Mouse (Mus musculus) hindbrain, embryonic 12.5 days (tissue): Measurements from ENCODE around the gene G430095P16Rik. TPM values are rescaled to one million over a fixed set of nuclear protein-coding genes. Genes with fewer than 3 reads are reported as not detected.

Experiments
- ATAC-seq: fragments of 200-750 bp; cut with Nextera tagmentation; 2 replicates; pipeline ENCODE4 v1.8.0; 2017; ENCODE audit warnings: moderate TSS enrichment; ENCODE audit not compliant: low FRiP score
- H3K27ac ChIP-seq: fragments of 300-500 bp; sonication (generic); 2 replicates; pipeline ENCODE4 v1.5.1; 2016; ENCODE audit warnings: mild to moderate bottlenecking
- H3K27me3 ChIP-seq: fragments of 300-500 bp; sonication (generic); 2 replicates; pipeline ENCODE4 v1.6.1; 2016; ENCODE audit warnings: mild to moderate bottlenecking
- H3K36me3 ChIP-seq: fragments of 300-500 bp; sonication (generic); 2 replicates; pipeline ENCODE4 v1.6.1; 2016; ENCODE audit warnings: mild to moderate bottlenecking
- H3K4me1 ChIP-seq: fragments of 300-500 bp; sonication (generic); 2 replicates; pipeline ENCODE4 v1.6.1; 2016
- H3K4me2 ChIP-seq: fragments of 300-500 bp; sonication (generic); replicated peaks from 2 replicates; pipeline ENCODE4 v1.6.1; 2016; ENCODE audit warnings: mild to moderate bottlenecking
- H3K4me3 ChIP-seq: fragments of 300-500 bp; sonication (generic); 2 replicates; pipeline ENCODE4 v1.5.1; 2016; ENCODE audit warnings: mild to moderate bottlenecking
- H3K9ac ChIP-seq: fragments of 300-500 bp; sonication (generic); 2 replicates; pipeline ENCODE4 v1.6.1; 2016; ENCODE audit warnings: mild to moderate bottlenecking, moderate library complexity
- H3K9me3 ChIP-seq: fragments of 300-500 bp; sonication (generic); replicated peaks from 2 replicates; pipeline ENCODE4 v1.6.1; 2016; ENCODE audit warnings: mild to moderate bottlenecking
- WGBS: fragments of 180-500 bp; shearing (Covaris S2); methylation state at CpG from one replicate; pipeline ENCODE4 v1.1.7; 2016; 5-methylcytosine and 5-hydroxymethylcytosine counted together
- polyA plus RNA-seq: library from polyadenylated mRNA; unstranded; fragments of >200 nt; fragmentation: Nextera tagmentation; extraction: Ambion mirVana; gene quantifications from 2 replicates; pipeline ENCODE4 v1.2.1, GENCODE M21; 2016

G430095P16Rik gene
- polyA plus RNA-seq, 1 experiment from 2014 or later: 3.6 TPM

DNA sequence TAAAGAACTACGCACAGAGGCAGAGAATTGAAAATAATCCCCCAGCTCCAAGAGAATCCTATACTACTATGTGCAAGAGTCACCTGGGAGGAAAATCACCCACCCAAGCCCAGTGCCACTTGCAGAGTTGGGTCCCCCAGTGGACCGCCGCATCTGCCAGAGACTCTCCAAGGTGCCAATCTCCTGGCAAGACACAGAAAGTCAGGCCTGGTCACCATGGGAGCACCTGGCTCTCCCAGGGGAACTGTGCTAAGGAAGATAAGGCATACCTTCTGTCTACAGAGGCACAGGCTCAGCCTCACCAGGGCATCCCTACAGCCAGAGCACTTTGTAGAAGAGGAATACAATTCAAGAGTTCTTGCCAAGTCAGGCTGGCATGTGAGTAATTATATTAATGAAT, 35.5 kb downstream of the G430095P16Rik start:
- 90% methylated on average over 3 of the region's 3 CpGs for WGBS
- Histone ChIP-seq H3K4me3 (no peak overlapping the region), H3K27ac (no peak overlapping the region), H3K4me2 (no peak overlapping the region), H3K9me3 (no peaks in the 10 kb centered on the region), H3K27me3 (peaks cover 96% of the 10 kb centered on the region), H3K4me1 (peaks cover 10% of the 10 kb centered on the region), H3K36me3 (no peaks in the 10 kb centered on the region), H3K9ac (no peak overlapping the region)
- ATAC-seq: no peak

DNA sequence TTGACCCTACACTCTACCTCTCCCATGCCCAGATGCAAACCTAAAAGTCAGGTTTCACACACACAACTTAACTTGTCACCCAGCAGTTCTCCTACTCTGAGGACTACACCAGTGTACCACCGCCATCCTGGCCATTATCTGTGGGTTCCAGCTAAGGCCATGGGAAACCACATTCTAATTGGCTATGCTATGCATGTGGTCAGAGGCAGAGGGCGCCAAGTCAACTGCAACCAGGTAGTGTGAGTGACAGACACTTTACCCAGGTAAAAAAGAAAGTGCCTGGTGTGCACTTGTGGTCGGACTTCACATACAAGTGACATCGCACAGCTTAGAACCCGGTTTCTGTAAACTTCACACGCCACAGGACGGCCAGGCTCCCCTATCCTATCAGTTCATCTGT, 36.3 kb downstream of the G430095P16Rik start:
- 63% methylated on average over 7 of the region's 7 CpGs for WGBS
- H3K27me3 ChIP-seq: peaks cover 96% of the 10 kb centered on the region
- H3K4me1 ChIP-seq: peaks cover 10% of the 10 kb centered on the region

DNA sequence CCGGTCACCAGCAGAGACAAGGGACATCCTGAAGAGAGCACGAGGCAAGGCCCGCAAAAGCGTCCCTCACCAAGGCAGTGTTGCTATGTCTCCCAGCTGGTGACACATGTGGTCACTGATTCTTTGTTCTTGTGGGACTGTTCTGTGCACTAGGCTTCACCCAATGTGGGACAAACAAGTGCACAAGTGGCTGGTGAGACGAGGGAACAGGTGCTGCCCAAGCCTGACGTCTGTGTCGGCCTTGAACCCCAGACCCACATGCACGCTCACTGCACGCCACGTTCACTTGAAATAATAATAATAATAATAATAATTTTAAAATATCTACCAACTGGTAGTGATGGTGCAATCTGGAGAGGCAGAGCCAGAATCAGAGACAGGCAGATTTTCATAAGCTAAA, 36.9 kb downstream of the G430095P16Rik start:
- H3K27ac ChIP-seq: no peak overlapping the region
- no peak overlapping the region for H3K9ac ChIP-seq
- no peaks in the 10 kb centered on the region for H3K36me3 ChIP-seq
- ATAC-seq: no peak
- 89% methylated on average over 10 of the region's 10 CpGs for WGBS
- H3K4me3 ChIP-seq: no peak overlapping the region
- H3K4me2 ChIP-seq: no peak overlapping the region
- peaks cover 12% of the 10 kb centered on the region for H3K4me1 ChIP-seq
- H3K27me3 ChIP-seq: peaks cover 96% of the 10 kb centered on the region
- H3K9me3 ChIP-seq: no peaks in the 10 kb centered on the region

More for the DNA sequence above, 36.3 kb downstream of the G430095P16Rik start:
- no peak for ATAC-seq
- Histone ChIP-seq H3K4me3 (no peak overlapping the region), H3K4me2 (no peak overlapping the region), H3K36me3 (no peaks in the 10 kb centered on the region), H3K27ac (no peak overlapping the region), H3K9ac (no peak overlapping the region), H3K9me3 (no peaks in the 10 kb centered on the region)

DNA sequence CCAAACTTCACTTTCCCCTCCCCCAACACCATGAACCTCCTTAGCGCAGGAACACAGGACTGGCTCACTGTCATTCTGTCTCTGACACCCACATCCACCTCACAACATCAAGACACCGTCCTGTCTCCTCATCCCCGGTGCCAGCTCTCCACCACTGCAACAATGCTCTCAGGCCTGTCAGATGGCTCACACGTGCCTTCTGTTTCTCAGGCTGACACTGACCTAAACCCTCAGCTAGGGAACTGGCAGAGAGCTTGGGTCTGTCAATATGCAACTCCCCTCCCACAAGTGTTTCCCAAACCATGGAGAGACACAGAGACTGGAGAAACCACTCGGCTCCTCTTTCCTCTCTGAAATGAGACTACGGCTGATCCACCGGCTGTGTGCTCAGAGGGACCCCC, 37.6 kb downstream of the G430095P16Rik start:
- H3K9ac ChIP-seq: no peak overlapping the region
- H3K27ac ChIP-seq: no peak overlapping the region
- H3K36me3 ChIP-seq: no peaks in the 10 kb centered on the region
- 45% methylated on average over 7 of the region's 7 CpGs for WGBS
- no peak overlapping the region for H3K4me2 ChIP-seq
- peaks cover 19% of the 10 kb centered on the region for H3K4me1 ChIP-seq
- H3K27me3 ChIP-seq: peaks cover 97% of the 10 kb centered on the region
- ATAC-seq: no peak
- no peak overlapping the region for H3K4me3 ChIP-seq
- H3K9me3 ChIP-seq: no peaks in the 10 kb centered on the region

DNA sequence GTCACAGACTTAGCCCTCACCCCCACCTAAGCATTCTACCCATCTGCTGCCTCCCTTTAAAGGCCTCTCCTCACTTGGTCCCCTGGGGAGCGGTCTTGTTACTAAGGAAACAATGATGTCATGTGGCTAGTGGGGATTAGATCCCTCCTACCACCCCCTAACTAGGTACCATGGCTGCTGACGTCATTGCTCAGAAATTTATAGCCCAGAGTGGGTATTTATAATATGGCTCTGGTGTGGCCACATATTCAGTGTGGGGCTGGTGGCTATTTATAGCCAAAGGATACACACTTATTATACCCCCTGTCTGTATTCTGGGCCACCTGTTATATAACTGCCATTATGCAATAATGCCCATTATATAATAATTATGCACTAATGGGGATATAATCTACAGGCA, 38.1 kb downstream of the G430095P16Rik start:
- Histone ChIP-seq H3K9me3 (no peaks in the 10 kb centered on the region), H3K36me3 (no peaks in the 10 kb centered on the region), H3K27me3 (peaks cover 96% of the 10 kb centered on the region), H3K4me3 (no peak overlapping the region), H3K9ac (no peak overlapping the region), H3K27ac (no peak overlapping the region), H3K4me1 (peaks cover 24% of the 10 kb centered on the region), H3K4me2 (no peak overlapping the region)
- WGBS: 32% methylated on average over 2 of the region's 2 CpGs
- ATAC-seq: no peak

DNA sequence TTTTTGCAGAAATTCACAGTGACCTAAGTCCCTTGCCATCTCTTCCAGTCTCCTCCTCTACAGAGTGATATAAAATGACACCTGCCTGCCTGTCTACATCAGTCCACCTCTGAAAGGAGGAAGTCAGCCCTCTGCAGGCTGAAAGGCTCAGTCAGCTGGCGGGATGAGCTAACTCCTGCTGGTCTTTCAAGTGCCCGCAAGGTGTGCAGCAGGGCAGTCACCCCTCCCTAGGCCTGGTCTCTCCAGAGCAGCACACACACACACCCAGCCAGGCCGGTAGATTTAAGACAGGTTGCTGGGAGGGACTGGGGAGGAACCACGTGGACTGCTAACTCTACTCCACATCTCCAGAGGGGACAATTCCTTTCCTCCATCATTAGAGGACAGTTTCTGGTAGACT, 41.3 kb downstream of the G430095P16Rik start:
- Histone ChIP-seq H3K9me3 (no peaks in the 10 kb centered on the region), H3K9ac (no peak overlapping the region), H3K4me3 (no peak overlapping the region), H3K27ac (no peak overlapping the region), H3K4me1 (peaks cover 34% of the 10 kb centered on the region), H3K4me2 (no peak overlapping the region), H3K27me3 (peaks cover 98% of the 10 kb centered on the region), H3K36me3 (peaks cover 9% of the 10 kb centered on the region; the same call in 1 of the 2 replicates)
- WGBS: 71% methylated on average over 4 of the region's 4 CpGs
- ATAC-seq: no peak

DNA sequence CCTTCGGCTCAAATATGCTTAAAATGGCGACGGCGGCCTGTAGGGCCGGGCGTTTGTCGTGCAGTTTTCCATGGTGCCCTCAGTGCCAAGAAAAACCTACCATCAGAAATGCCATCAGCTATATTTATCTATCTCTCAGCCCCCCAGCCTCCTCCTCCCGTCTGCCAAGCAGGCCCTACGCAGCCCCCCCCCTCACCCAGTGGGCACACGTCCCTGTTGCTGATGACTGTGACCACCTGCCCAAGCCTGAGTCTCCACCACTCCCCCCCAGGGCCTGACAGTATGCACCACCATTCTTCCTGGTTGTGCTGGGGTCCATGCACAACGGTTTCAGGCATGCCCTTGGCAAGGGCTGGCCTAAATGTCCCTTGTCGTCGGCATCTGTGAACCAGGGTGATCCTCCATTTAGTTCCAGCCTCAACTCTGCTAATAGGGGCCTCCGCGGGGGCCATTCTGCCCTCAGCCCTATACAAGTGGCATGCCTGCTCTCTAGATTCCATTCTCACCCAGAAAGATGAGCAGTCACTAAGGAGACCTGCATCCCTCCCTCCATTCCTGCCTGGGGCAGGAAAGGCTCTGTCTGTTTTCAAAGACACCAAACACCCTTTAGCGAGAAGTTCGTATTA, 42.2 kb downstream of the G430095P16Rik start:
- H3K4me1 ChIP-seq: peaks cover 34% of the 10 kb centered on the region

DNA sequence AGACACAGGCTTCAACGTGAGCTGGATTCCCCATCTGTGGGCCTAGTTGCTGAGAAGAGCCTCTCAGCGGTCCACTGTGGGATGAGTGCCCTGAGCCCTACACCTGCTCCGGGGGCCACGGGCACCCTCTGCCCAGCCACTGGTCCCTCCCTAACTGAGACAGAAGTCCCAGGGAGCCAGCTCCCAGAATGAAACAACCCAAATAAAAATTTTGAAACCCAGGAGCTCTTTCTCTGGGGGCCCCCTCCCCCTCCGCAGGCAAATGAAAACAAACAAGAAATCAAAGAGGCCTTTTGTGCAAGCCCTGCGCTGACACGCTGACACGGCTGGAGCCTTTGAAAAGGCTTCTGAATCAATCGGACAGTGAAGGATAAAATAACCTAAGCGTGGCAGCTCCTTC, 42.8 kb downstream of the G430095P16Rik start:
- H3K4me2 ChIP-seq: no peak overlapping the region
- no peak overlapping the region for H3K9ac ChIP-seq
- H3K36me3 ChIP-seq: peaks cover 9% of the 10 kb centered on the region; the same call in 1 of the 2 replicates
- H3K4me1 ChIP-seq: peaks cover 32% of the 10 kb centered on the region
- peaks cover 99% of the 10 kb centered on the region for H3K27me3 ChIP-seq
- no peak overlapping the region for H3K4me3 ChIP-seq
- no peak for ATAC-seq
- 7% methylated on average over 10 of the region's 10 CpGs for WGBS
- H3K27ac ChIP-seq: no peak overlapping the region
- H3K9me3 ChIP-seq: no peaks in the 10 kb centered on the region

More for the DNA sequence above, 42.2 kb downstream of the G430095P16Rik start:
- no peak overlapping the region for H3K9ac ChIP-seq
- no peak for ATAC-seq
- no peak overlapping the region for H3K4me3 ChIP-seq
- H3K27ac ChIP-seq: no peak overlapping the region
- no peaks in the 10 kb centered on the region for H3K9me3 ChIP-seq
- peaks cover 99% of the 10 kb centered on the region for H3K27me3 ChIP-seq
- WGBS: 67% methylated on average over 17 of the region's 17 CpGs
- H3K36me3 ChIP-seq: peaks cover 9% of the 10 kb centered on the region; the same call in 1 of the 2 replicates
- no peak overlapping the region for H3K4me2 ChIP-seq

DNA sequence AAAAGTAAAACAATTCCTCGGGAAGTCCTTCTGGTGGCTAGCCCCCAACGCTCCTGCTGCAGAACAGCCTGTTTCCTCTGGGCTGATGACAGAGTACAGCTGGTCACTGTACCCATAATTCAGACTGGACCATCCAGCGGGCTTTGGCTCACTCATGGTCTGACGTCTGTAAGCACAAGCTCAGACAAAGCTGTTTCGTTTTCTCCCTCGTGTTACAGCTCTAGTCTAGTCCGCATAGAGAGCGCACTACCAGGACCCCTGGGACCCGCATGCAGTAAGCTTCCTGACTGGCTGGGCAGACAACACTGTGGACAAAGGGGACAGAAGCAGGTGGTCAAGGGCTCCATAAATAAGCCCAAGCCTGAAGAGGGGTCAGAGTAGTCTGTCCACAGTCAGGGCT, 43.6 kb downstream of the G430095P16Rik start:
- H3K27me3 ChIP-seq: peaks cover 99% of the 10 kb centered on the region
- ATAC-seq: no peak

DNA sequence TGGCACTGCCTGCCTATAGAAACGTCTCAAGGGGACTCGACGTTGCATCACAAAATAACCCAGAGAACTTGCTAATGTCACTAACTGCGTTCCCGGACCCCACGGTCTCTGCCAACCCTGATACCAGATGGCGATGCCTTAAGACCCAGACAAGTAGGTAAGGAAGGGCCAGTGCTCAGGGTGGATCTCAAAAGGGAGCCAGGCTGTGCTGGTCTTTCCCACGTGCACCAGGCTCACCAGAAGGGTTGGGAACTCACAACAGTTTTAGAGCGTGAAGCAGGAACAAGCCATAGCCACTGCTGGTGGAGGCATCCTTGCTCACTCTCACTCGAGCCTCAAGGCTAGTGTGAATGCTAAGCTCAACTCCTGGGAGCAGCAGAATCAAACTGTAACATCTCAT, 44.4 kb downstream of the G430095P16Rik start:
- ATAC-seq: no peak
- Histone ChIP-seq H3K27me3 (peaks cover 99% of the 10 kb centered on the region), H3K9me3 (no peaks in the 10 kb centered on the region), H3K27ac (no peak overlapping the region), H3K4me3 (no peak overlapping the region), H3K36me3 (peaks cover 9% of the 10 kb centered on the region; the same call in 1 of the 2 replicates), H3K9ac (no peak overlapping the region), H3K4me1 (peaks cover 38% of the 10 kb centered on the region), H3K4me2 (no peak overlapping the region)
- WGBS: 81% methylated on average over 10 of the region's 10 CpGs

More for the DNA sequence above, 43.6 kb downstream of the G430095P16Rik start:
- Histone ChIP-seq H3K4me3 (no peak overlapping the region), H3K9me3 (no peaks in the 10 kb centered on the region), H3K4me2 (no peak overlapping the region), H3K27ac (no peak overlapping the region), H3K9ac (no peak overlapping the region), H3K4me1 (peaks cover 32% of the 10 kb centered on the region), H3K36me3 (peaks cover 9% of the 10 kb centered on the region; the same call in 1 of the 2 replicates)
- 51% methylated on average over 9 of the region's 9 CpGs for WGBS

DNA sequence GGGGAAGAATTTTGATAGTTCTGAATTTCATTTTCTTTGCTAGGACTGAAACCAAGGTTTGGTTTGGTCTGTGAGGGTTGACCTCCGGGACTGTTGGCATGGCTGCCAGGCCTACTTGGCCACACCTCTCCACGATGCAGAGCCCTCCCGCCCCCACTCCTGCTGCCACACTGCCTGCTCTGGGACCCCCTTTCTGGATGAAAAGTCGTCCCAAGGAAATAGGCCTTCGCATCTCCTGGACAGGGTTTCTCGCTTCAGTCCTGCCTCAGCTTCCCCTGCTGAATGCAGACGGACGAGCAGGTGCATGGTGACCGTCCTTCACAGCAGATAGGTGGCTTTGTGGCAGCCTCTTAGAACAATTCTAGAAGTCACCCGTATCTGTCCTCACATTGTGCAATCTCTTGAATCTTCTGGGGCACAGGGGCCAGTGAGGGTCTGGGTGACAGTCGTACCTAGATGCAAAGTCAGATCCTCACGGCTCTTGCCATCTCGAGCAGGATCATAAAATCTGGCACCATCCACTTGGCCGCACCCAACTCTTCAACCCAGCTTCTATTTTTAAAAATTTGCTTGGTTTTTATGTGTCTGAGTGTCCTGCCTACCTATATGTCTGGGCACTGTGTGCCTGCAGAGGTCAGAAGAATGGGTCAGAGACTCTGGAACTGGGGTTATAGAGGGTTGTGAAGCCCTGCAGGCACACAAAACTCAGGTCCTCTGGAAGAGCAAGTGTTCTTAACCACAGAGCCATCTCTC, 45.7 kb downstream of the G430095P16Rik start:
- no peak for ATAC-seq
- Histone ChIP-seq H3K36me3 (peaks cover 9% of the 10 kb centered on the region; the same call in 1 of the 2 replicates), H3K27me3 (peaks cover 99% of the 10 kb centered on the region), H3K4me2 (no peak overlapping the region), H3K27ac (no peak overlapping the region), H3K4me3 (no peak overlapping the region), H3K9ac (no peak overlapping the region), H3K4me1 (peaks cover 44% of the 10 kb centered on the region), H3K9me3 (no peaks in the 10 kb centered on the region)
- WGBS: 84% methylated on average over 14 of the region's 14 CpGs

DNA sequence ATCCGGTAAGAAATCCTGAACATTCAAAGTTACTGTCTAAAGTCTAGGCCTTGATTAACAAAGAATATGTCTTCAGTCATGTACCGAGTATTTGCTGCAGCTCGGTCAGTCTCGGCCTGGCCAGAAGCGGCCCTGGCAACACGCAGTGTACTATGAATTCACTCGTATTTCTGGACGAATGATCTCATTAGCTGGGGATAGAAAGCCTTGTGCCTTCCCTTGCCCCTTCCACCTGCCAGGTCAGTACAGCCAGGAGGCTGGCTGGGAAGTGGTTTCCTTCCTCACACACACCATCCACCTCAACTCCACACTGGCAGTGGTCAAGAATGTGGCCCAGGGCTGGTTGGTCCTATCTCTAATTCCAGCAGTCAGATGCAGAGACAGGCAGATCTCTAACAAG, 46.5 kb downstream of the G430095P16Rik start:
- Histone ChIP-seq H3K9ac (no peak overlapping the region), H3K4me3 (no peak overlapping the region), H3K4me2 (no peak overlapping the region), H3K9me3 (no peaks in the 10 kb centered on the region), H3K4me1 (peaks cover 50% of the 10 kb centered on the region), H3K36me3 (peaks cover 9% of the 10 kb centered on the region; the same call in 1 of the 2 replicates), H3K27ac (no peak overlapping the region), H3K27me3 (peaks cover 99% of the 10 kb centered on the region)
- ATAC-seq: no peak
- WGBS: 82% methylated on average over 8 of the region's 8 CpGs
